Mouse (Mus musculus): ENCODE measurements around the gene Cdc6. TPM values are rescaled to one million over a fixed set of nuclear protein-coding genes. Genes with fewer than 3 reads are reported as not detected.

Gene Cdc6
- total RNA-seq, 2 experiments from 2014 or later, result 9.8 to 10.2 TPM

- peak; percentile 44 for DNase-seq
Measured at GRCm38 (mm10) chr11:98910415-98910814, 2.8 kb downstream of the Cdc6 start.

- DNase-seq, result no peak
Measured at GRCm38 (mm10) chr11:98911498-98911897, 3.9 kb downstream of the Cdc6 start.

GRCm38 (mm10) chr11:98914196-98914595 is 6.6 kb downstream of the Cdc6 start:
- DNase-seq, result no peak

GRCm38 (mm10) chr11:98916376-98916775 is 8.8 kb downstream of the Cdc6 start:
- DNase-seq, result peak; percentile 39

- peak; percentile 39 for DNase-seq
Measured at GRCm38 (mm10) chr11:98917428-98918005, 9.9 kb downstream of the Cdc6 start.

GRCm38 (mm10) chr11:98918231-98918630 is 10.6 kb downstream of the Cdc6 start:
- peak; percentile 41 for DNase-seq

GRCm38 (mm10) chr11:98919009-98919408 is 11.4 kb downstream of the Cdc6 start:
- DNase-seq, result no peak

- DNase-seq, result peak; percentile 79
Measured at GRCm38 (mm10) chr11:98921813-98922212, 14.2 kb downstream of the Cdc6 start.

- DNase-seq, result peak; percentile 82
Measured at GRCm38 (mm10) chr11:98922307-98922706, 14.7 kb downstream of the Cdc6 start.

- peak; percentile 56 for DNase-seq
Measured at GRCm38 (mm10) chr11:98922851-98923711, 15.5 kb downstream of the Cdc6 start.

DNA sequence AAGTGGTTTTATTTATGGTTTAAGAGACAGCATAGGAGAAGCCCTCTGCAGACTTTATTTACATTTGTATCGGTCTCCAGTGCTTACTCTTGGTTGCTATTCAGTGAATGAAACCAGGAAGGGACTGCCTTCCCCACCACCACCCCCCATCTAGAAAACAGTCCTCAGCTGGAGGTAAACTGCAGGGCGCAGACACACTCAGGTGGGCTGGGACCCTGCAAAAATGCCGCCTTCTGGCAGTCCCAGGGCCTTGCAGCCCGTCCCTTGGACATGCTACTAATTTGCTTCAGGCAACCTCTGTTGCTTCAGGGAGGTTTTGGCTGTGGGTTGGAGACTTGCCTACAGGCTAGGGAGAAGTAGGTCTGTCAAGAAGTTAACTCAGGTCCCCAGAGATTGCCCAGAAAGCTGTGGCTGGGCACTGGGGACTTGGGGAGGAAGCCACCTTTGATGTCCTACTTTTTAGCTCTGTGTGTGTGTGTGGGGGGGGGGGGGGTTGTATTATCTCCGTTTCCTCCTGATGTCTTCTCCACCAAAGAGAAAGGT is 17.1 kb downstream of the Cdc6 start:
- no peak for DNase-seq

DNA sequence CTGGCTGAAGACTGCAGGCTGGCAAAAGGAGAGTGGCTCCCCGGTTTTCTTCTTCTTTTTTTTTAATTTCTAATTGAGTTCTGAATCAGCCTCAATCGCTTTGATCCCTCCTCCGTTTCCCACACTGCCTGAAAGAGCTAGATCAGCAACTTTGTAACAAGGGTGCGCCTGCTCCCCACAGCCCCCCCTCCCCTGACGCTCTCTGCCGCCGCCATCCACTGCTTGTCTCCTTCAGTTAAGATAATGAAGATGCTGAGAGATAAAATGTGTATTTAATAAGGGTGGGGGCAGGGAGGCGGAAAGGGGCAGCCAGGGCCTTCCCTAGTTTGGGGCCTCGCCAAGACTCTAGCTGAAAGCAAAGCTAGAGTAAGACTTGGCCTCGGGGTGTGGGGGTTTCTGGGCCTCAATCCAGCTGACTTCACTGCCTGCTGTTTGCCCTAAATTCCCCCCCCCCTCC is 17.7 kb downstream of the Cdc6 start:
- DNase-seq, result peak; percentile 66

DNA sequence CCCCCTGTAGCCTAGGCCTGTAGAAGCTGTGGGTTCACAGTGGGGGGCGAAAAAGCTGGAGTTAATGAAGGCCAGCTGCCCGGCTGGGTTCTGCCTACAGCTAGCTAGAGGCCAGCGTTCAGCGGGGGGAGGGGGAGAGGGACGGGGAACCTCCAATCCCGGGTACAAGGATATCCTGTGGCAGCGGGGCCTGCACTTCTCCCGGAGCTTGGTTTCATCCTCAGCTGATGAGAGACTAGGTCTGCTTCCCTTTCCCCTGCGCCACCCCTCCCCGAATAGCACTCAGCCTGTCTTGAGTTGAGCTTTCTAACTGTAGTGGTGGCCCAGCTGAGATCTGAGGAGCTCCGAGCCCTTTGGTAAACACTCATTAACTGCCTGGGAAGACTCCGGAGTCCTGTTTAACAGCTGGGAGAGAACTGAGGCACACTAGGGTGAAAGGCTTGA is 18.3 kb downstream of the Cdc6 start:
- no peak for DNase-seq

DNA sequence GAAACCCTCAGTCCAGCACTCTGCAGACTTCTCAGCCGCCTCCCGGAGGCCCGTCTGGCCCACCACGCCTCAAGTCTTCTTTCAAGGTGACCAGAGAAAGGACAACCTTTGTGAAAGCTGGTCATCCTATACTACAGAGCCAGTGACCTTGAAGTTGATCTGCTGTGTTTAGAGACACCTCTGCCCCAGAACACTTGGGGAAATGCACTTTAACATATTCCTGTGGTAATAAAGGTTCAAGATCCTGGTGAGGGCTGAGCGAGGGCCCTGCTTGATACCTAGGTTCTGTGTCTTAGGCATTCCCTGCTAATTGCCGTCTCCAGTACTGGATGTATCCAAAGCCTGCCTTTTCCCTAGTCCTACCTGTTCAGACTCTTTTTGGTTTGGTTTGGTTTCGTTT is 19.0 kb downstream of the Cdc6 start:
- no peak for DNase-seq

DNA sequence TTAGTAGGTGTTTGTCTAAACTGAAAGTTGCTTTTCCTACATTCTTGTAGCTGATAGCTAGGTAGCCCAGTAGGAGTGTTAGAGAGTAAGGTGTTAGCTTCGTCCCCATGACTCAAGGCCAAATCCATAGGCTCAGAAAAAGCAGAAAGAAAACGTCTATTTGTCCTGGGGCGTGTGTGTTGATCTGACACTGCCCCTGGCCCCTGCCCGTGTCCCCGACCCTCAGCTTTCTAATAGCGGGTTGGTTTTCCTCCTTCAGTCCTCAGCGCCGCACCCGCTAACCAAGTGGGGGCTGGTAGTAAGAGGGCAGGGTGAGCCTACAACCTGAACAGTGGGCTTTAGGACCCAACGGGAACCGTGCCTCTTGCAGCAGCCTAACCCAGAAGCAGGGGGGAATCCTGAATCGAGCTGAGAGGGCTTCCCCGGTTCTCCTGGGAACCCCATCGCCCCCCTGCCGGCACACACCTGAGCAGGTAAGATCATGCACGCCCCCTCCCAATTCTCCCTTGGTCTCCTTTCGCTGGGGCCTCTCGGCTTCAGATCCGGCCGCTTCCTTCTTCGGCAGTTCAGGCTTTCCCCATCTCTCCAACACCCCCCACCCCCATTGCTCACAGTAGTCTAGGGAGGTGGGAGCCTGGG is 20.0 kb downstream of the Cdc6 start, which contains the start of gene Rara:
Gene Rara, plus strand, starts transcription at position 381 of the 639 bp plus-strand sequence.
- DNase-seq, result no peak

DNA sequence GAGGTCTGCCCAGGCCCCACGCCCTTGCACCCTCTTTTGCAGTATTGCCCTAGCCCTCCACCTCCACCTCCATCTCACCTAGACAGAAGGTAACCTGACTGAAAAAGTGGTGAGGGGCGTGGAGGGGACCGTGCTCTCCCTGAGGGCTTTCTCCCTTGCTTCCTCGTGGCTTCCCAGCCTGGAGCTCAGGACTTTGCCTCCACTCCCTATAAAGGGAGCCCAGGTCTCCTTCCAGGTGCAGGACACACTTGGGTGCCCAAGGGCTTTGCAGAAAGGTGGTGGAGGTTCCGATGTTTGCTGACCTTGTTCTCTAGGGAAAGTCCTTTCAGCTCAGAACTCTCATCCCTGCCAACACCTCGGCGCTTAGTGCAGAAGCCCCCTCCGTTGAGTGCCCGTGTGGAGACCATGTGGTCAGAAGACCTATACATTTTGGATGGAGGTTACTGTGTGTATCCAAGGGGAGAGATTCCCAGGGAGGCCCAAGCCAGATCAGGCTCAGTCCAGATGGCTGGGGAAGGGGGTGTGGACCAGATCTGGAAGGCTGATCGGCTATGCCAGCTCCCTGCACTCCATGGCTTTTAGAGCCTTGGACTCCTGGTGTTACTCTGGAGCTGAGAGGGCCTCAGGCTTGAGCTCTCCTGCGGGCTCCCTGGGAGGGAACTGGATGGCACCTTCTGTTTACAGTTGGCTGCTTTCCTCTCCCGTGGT is 20.7 kb downstream of the Cdc6 start:
- no peak for DNase-seq

- no peak for DNase-seq
Measured at GRCm38 (mm10) chr11:98929503-98929902, 21.9 kb downstream of the Cdc6 start.

DNA sequence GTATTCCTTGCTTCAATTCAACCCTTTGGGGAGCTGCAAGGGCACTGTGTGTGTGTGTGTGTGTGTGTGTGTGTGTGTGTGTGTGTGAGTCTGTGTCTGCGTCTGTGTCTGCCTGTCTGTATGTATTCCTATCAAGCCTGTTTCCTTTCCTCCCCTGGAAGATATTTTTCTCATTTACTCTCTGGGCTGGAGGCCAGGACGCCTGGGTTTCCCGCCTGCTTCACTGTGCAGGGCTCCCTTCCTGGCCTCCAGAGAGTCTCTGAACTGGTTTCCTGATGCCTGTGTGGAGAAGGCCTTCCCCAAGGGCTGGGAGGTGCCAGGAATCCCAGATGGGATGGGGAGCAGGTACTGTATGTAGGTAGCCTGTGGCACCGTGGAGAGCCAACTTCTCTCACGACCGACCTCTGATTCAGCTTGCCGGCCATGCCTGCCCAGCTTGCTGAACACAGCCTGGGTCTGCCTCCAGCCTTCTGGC is 22.6 kb downstream of the Cdc6 start:
- peak; percentile 73 for DNase-seq

DNA sequence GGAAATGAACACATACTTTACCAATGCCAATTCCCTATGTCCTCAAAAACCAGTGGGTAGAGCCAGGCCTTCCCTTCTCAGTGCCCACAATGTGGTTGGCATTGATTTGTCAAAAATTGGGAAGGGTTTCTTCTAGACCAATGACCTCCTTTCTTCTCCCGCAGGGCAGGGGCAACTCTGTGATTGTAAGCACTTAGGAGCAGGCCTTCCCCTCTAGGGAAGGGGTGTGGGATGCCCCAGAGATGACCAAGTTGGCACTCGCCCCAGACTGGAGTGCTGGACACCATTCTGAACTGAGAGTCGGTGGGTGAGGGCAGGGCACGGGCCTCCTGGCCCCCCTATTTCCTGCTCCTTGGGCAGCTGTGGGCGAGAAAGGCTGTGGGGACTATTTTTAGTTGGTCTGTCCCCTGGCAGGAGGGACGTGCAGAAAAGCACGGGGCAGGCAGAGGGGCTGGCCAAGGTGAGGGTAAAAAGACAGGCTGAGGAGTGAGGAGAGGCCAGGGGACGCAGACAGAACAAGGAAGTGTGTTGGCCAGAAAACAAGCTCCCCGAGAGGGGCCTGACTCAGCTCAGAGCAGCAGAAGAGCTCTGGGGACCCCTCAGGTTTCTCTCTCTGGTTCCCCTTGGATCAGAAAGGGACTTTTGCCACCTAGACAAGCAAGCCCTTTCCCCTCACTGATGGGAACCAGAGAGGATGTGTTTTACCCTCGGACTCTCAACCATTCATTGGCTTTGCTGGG is 23.3 kb downstream of the Cdc6 start:
- peak; percentile 77 for DNase-seq

DNA sequence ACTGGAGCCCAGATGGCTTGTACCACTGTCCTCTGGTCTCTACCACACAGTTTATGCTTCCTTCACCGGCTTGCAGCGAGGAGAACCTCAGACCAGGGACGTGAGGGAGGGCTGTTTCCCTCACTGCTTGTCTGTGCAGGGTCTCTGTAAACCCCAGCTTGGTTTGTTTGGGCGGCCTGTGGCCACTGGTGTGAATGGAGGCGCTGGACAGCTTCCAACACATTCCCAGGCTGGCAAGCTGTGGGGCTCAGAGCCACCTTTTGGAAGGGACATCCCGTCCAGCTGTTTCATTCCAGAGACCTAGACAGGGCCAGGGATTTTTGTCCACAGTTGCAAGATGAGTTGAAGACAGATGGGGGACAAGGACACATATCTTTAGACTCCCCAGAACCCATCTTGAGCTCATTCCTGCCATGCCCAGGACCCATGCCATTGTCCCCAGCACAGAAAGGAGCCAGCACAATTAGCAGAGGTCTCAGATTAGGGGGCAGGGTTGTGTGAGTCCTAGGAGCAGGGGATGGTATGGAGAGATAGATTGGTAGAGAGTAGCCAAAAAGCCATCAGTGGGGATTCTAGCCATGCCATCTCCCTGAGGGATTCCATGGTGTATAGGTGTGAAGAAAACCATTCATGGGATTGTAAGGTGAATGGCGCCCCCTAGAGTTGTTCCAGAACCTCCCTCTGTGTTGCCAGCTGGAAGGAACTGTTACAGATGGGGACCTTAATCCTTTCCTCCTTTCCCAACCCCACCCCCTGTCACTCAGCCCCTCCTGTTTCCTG is 24.1 kb downstream of the Cdc6 start:
- DNase-seq, result no peak

All from heart, postnatal 4 days (tissue).